Mouse (Mus musculus) cerebellum, adult (tissue): ENCODE measurements around the gene Vdr.

Experiments
- ATAC-seq: cut with Nextera tagmentation; 2 replicates; pipeline ENCODE4 v1.9.2; 2017; ENCODE audit warnings: mild to moderate bottlenecking, moderate library complexity, mixed read lengths; ENCODE audit not compliant: insufficient number of reproducible peaks, low FRiP score, low TSS enrichment

Vdr gene

DNA sequence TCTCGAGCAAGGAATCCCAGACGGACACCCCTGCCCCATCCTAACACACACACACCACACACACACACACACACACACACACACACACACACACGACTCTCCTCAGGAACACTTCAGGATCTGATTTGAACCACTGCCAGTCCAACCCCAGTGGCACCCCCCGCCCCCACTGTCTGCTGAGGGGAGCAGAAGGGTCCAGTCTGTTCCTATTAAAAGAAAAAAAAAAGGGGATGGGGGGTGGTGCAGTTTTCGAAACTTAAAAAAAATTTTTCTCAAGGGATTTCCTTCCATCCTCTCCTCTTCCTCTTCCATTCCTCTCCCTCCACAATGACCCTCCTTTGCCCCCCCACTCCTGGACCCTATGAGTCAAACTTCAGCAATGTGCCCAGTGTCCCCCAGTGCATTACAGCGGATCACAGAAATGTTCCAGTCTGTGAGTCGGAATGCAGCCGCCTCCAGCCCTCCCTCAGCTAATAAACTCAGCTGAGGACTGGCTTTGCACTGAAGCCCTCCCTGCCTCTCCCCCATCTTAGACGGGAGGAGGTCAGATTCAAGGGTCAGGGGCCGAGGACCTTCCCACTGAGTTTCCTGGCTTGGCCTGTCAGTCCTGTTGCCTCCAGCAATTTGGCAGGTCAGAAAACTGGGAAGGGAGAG is 78.3 kb downstream of the Vdr start:
- ATAC-seq = no peak

DNA sequence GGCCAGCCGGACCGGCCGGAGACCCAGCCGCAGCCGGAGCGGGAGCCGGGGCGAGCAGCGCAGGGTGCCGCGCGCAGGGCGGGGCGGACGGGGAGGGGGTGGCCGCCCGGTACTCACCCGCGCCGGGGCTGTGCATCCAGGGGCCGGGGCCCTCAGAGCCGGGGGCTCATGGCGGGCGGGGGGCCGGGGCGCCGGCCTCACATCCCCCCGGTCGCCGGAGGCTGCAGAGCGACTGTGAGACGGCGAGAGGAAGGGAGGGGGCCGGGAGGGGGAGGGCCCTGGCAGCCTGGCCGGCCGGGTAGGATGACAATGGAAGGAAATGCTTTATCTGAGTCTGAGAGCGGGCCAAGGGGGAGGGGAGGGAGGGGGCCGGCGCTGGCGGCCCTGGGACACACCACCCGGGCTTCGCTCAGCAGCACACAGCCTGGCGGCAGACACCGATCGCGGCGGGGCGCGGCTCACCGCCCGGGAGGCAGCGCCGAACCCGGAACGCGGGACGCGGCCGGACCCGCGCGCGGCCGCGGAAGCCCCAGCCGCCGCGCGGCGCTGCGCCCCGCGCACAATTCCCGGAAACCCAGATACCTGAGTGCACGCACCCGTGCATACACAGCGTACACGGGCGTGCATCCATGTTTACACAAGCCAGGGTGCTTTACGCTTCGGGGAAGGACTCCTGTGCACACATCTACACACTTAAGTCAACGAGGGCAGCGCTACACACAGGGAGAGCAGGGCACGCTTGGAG is 79.0 kb downstream of the Vdr start:
- peak; percentile 57 for ATAC-seq

DNA sequence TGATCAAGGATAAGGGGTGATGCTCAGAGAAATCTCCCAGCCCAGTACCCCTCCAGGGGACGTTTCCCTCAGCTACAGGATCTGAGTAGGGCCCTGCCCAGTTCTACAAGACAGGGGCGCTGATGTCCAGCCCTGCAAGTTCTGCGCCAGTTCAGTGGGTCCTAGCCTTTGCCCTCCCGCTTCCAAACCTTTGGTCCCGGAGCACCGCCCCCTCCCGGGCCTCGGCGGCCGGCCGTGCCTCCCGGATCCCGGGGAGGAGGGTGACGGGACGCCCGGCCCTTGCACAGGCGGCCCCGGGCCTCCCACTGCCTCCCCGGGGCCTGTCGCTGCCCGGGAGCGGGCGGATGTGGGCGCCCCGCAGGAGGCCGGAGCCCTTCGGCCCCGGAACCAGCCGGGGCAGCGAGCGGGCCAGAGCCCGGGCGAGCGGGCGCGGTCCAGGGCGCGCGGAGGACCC is 79.6 kb downstream of the Vdr start:
- ATAC-seq = peak; percentile 32

DNA sequence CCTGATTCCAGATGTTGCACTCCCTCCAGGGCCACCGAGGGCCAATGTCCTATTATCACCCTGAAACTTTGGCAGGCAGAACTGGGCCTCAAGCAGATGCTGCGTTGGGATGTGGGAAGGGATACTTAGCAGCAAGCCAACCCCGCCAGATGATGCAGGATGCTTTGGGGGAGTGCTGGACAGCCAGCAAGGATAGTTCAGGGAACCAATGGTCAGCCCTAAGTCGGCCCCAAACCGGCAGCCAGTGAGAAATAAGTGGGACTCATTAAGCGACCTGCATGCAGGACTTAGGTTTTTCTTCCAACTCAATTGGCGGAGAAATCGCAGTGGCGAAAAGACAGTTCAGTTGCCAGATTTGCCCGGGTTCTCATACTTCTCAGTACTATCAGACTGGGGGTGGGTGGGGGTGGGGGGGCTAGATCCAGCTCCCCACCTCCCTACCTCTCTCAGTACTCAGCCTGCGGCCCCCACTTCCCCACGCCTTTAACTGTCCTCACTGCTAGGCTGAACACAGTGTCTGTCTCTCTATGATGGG is 80.1 kb downstream of the Vdr start:
- peak; percentile 10; the same call in 1 of the 2 replicates for ATAC-seq

DNA sequence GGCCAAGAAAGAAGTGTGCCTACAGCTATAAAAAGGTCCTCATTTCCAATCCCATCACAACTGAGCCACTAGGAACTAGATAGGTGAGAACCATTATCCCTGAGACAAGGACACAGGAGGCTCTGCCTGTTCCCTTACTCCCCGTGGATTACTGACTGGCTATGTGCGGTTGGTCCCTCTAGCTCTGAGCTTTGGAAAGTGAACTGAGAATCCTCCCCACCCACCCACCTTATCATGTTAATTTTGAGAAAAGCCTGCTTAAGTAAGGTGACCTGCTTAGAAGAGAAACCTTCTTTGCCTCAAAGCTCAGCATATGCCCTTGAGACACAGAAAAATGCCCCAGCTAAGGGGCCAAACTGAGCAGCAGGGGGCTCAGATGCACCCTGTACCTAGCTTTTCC is 81.0 kb downstream of the Vdr start:
- no peak for ATAC-seq

DNA sequence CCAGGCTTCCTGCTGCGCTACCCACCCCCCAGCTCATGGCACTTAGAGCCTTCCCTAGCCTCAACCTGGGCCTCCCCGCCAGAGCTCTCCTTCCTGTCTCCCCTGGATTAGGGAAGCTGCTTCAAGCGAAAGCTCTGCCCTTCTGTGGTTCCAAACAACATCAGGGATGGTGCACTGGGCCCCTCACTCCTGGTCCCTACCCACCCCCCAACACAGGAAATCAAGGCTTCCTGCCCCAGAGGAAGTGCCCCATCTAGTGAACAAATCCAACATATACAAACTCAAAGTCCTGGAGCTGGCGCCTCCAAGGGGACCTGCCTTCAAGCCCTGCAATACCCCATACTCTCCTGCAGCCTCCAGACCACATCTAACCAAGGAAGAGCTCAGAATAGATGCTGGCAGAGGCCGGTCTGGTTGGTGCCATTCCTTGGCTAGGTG is 81.5 kb downstream of the Vdr start:
- no peak for ATAC-seq

DNA sequence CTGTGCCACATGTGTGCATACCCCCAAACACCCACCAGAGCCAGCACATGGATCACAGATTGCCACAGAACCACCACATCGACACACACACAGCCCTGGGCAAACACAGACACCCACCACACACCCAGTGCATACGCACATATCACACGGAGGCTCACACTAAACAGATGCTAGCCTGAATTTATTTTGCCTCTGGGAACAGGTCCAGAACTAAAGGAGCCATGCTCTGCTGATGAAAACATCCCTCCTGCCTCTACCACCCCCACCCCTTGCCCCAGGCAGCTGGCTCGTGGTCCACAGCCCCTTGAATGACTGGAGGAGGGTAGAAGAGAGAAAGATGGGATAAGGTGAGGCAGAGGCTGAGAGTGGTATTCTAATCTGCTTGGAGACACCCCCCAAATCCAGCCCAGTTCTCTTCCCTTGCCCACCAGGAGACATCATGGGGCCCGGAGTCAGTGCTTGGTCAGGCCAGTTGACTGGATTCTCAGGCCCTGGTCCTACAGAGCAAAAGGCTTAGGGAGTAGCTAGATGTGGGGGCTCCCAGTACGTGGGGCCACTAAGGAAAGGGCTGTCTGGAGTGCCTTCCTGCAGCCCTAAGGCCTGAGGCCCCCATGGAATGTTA is 82.1 kb downstream of the Vdr start:
- ATAC-seq = no peak

DNA sequence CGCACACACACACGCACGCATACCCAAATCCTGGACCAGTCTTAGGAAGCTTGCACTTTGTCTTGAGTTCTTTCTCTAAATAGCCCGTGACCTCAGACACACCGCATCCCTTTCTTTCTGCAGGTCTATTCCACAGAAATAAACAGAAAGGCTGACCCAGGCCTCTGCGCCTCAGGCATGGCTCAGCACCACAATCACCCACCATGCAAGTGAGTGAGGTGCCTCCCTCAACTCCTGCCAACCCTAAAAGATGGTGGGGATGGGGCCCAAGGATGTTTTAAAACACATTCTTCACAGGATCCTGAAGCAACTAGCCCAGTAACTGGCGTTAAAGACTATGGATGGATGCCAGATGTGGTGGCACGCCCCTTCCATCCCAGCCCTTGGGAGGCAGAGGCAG is 83.0 kb downstream of the Vdr start:
- no peak for ATAC-seq

DNA sequence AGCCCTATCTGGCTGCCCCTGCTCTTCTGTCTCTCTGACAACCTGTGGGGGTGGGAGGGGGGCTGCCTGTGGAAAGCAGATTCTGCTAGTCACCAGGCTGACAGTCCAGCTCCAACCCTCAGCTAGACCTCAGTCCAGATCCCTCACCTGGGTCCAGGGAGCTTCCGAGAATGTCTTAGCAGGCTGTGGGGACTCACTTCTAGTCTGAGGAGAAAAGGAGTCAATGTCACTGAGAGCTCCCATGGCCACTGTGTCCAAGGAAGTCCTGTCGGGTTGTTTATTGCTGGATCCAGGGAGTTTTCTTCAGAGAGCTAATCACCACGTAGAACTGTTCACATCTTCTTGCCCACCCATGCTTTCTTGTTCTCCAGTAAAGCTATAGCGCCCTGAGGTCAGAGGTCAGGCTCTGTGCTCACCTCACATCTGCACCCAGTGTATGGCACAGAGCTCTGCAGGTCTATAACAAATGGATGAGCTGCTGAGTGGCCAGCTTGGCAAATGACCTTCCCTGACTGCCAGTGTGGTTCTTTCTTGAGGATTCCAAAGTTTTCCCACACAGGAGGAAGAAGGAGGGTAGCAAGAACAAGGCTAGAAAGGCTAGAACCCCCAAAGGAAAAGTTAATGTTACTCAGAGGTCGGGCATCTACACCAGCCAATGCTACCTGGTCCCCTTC is 83.7 kb downstream of the Vdr start:
- no peak for ATAC-seq

DNA sequence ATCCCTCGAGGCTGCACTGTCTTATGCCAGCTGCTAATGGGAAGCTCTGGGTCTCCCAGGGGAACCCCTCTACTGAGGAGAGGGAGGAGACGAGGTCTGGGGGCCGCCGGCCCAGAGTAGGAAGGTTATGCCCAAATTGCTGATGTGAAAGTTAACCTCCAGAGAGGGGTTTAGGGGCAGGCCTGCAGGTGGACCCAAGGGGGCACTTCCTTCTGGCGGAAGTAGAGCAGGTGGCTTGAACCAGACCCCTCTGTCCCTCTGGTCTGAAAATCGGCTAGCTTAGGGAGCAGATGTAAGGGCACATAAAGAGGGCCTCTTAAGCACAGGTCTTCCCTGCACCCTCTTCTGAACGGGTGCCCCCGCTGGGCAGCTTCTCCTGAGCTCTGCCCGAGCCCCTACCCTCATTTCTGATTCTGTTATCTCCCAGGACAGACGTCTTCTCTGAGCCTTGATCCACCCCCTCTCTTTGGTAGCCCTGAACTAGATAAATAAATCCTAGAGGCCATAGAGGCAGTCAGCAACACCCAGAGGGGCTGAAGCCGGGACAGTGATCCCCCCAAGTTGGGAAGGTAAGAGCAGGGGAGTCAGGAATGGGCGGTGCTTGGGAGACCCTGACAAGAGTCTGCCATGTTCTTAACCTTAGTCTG is 84.4 kb downstream of the Vdr start:
- ATAC-seq = no peak

DNA sequence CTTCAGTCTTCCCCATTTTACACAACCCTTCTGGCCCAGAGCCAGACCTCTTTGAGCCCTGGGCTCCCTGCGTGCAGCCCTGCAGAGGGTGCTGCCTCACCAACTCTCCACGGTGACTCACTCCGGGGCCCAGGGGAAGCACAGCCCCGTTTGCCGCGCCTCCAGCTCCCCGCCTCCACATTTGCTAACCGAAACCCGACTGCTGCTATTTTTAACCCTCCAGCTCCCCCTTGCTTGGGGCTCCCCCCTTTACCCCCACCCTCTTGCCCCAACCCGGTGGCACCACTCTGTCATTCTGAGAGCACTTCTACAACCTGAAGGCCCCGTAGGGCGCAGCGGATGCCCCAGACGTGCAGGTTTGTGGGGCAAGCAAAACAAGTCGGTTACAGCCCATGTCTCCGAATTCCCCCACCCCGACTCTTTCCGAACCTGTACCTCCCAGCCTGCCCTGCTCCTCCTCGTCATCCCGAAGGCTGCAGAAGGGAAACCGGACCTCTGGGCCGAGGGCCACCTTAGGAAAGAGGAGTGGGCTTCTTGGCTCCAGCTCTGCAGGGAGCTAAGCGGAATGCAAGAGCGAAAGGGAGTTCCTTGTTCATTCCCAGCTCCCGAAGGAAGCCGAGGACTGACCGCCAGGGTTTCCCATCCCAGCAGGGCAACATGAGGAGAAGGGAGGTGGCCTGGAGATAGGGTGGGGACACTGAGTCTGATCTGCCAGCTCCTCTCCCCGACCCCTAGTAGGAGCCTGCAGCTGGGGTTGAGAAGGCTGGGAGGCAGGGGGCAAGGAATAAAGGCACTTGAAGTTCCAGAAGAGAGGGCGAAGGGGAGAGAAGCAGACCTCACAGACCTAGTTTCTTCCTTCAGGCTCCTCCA is 85.1 kb downstream of the Vdr start:
- no peak for ATAC-seq

DNA sequence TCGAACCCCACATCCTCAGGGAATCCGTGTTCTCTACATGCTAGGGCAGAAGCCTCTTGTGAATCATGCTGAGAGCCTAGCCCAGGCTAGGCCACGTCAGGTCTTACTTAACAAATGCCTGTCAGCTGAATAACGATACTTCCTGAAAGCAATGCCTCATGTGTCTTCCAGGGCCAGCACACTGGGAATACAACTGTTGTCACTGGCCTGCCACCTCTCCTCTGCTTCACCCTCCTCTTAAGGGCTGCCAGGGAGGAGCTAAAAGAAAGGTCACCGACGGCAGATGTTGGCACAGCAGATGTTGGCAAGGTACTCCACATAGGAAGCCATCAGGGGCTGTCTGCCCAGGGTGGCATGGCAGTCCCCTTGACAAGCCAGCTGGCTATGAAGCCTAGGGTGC is 86.4 kb downstream of the Vdr start:
- no peak for ATAC-seq

DNA sequence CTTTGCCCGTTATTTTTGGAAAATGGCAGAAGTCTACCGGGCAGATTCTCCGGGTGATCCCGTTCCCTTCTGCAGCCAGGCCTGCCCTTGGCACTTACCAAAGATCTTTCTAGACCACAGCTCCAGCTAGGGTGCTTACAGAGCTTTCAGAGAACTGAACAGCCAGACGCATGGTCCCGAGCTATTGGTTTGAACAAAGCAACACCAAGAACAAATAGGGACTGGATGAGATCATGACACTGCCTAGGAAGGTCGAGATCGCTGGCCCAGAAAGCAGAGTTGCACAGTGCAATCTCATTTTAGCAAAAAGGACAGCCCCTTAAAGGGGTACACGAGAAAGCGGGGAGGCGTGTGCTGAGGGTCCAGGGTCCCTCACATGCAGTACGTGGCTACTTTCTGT is 87.0 kb downstream of the Vdr start:
- no peak for ATAC-seq

DNA sequence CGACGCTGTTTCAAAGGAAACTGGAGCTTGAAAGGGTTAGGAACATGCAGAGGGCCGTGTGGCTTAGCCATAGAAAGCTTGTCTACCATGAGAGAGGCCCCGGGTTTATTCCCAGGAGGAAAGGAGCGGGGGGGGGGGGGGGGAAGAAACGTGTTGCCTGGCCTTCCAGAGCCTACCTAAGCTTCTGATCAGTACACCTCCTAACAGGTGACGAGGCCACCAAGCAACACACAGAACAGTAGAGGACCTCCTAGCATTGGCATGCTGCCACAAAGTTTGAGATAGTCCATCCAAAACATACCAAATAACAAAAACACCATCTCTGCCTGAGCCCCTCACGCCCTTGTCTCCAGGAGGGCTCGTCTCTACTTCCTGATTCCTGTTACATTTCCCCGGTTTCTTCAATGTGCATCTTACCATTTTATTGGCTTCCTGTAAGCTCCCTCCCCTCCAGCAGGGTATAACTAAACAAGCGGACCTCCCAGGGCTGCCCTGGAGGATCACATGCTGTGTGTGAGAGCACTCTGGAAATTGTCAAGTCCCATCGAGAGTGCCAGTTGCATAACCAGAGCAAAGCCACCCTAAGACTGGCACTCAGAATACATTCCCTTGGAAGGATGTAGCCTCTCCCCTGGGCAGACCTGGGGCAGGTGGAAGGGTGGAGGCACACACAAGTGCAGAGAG is 87.7 kb downstream of the Vdr start:
- no peak for ATAC-seq

DNA sequence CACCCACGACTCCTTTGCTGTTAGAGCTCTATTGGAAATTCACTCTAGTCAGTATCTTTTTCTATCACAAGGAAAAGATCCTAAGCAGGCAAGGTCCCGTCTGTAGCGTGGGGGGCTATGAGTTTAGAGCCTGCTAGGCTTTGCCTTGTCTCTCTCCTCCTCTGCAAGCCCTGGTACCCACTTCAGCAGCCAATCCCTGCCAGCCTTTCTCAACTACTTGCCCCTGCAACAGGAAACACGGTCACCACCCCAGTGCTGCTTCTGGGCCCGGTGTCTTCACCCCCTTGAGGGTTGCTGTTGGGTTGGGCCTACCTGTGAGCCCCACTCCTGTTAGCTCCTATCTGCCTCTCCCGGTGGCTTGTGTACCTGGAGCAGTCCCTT is 88.5 kb downstream of the Vdr start:
- ATAC-seq = no peak

DNA sequence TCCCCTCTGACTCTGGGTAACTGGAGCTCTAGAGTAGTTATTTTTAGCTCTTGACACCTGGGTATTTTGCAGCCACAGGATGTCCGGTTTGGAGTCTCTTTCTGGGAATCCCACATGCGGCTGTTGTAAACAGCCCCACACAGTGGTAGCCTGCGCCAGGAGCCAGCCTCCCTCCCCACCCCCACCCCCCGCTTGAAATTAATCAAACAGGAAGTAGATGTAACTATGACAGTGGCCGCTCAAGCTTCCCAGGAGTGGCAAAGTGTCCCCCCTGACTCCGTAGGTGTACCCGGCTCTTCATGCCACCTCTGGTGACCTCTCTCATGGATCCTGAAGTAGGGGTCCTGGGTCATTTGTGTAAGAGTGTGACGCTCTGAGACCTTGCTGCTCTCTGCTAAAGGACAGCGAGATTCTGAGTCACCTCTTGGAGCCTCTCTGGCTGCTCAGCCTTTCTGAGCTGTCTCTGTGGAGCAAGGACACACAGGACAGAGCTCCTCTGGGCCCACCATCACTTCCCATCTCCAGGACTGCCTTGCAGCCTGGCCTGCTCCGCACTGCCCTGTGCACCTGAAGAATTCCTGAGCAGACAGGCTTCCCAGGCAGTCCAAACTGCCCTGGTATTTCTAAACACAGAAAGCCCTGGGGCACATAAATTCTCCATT is 89.0 kb downstream of the Vdr start:
- ATAC-seq = no peak

DNA sequence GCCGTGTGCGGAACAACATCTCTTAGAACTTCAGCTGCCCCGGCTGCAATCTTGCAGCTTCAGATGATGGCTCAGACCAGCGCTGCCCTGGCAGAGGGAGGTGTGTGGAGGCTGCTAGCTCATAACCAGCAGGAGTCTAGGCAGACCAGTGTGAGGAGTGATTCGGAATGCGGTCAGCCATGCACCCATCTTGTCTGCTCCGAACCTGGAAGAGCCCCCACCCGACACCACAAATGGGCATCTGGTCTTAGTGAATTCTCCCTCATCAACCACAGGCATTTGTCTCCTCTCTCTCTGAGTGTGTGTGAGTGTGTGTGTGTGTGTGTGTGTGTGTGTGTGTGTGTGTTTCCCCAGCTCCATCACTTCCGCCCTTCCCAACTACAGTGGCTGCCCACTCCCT is 90.5 kb downstream of the Vdr start:
- no peak for ATAC-seq

DNA sequence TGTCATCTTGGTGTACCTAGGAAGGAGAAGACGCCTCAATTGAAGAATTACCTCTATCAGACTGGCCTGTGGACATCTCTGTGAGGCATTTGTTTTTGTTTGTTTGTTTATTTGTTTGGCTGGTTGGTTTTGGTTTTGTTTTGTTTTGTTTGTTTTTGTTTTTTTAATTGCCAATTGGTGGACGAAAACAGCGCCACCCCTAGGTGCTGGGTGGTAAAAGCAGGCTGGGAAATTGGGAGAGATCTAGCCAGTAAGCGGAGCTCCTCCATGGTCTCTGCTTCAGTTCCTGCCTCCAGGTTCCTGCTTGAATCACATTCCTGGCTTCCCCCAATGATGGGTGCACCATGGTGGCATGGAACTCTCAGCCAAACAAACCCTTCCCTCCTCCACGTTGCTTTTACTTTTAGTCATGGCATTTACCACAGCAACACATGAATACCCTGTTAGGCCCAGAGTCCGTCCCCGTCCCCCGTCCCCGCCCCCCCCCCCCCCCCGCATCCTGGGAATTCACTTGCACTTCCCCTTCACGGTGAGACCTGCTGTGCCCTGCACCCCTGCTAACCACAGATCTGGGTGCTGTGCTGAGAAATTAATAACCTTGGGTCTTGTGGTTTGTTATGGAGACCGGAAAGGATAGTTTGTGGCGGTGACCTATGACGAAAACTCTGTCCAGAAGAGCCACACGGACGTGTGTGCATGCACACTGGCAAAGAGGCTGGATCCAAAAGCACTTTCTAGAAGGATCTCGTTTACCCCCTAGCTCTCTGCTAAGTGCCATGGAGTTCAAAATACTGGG is 94.0 kb downstream of the Vdr start:
- ATAC-seq = no peak
